Mouse (Mus musculus): ENCODE measurements at regions not wholly inside any gene's neighbourhood (a gene's known extent, or its start where the extent isn't known, plus 50 kb on each side); places are given as distances from the start of the nearest gene placed in this dataset.

- no peak for DNase-seq
Measured at GRCm38 (mm10) chr4:47534959-47535358, 60.5 kb downstream of the Sec61b start.

- DNase-seq: no peak
Measured at GRCm38 (mm10) chr4:47567694-47568093, 93.2 kb downstream of the Sec61b start.

DNA sequence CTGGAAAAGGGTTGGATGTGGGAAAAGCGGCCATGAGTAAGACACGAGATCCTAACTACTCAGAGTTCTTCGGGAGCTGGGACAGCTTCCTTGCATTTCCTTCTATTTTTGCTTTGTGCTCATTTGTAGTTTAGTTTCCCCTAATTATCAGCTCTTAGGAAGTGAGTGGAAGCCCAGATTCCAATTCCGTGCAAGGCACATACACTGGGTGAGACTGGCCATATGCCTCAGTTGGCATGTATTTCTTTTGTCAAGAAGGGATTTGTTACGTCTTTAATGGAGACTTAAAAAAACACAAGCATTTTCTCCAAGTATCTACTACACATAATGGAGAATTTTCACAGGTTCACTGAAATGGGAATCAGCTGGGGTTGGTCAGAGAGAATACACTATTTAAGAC lies 96.4 kb downstream of the Sec61b start:
- no peak for DNase-seq

- DNase-seq: no peak
Measured at GRCm38 (mm10) chr4:47576011-47576410, 101.6 kb downstream of the Sec61b start.

DNA sequence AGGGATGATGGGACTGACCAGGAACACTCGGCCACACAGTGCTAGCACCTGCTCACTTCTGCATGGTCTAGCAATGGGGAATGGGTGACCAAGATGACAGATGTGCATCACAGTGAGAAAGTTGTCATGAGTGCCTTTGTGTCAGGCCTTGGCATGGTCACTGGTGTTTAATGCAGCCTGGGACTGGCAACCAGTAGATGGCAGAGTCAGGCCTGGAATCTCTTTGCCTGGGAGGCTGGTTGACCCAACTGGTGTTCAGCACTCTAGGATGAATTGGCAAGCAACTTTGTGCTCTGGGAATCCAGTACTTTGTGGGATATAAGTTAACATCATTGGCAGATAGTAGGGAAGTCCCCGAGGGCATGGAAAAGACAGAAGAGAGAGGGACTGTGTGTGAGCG lies 103.0 kb downstream of the Sec61b start:
- peak; percentile 63 for DNase-seq

DNA sequence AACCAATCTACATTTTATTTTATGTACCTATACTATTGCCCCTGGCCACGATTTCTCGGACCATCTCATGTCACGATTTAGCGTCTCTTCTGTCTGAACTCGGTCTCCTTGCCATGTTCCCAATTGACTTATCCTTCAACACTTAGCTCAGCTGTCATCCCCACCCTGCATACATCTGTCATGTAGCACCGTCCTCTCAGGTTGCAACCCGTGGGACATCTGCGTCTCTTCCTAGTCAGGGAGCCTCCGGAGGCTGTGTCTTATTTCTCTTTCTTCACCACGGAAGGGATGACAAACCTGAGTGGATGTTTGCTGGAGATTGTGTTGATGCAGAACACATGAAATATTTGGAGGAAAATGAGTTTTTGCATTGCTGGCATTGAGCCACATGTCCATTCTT lies 104.2 kb downstream of the Sec61b start:
- DNase-seq: no peak

GRCm38 (mm10) chr4:47580556-47580955 lies 106.1 kb downstream of the Sec61b start:
- no peak for DNase-seq

DNA sequence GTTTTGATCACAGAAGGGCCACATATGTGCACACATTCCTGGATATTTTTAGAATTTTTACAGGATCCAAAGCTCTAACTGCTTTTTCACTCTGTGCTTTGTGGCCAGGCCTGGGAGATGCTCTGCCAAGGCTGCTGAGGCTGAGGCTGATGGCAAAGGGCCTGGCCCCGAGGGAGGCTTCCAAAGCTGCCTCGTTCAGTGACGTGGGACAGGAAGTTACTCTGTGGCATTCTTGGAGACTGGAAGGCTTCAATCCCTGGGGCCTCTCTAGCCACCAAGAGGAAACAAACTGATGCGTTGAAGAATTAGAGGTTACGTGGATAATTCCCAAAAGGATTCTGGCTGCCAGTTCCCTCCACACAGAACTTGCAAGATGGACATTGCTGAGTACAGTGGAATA lies 112.8 kb downstream of the Sec61b start:
- peak; percentile 52 for DNase-seq

- DNase-seq: peak; percentile 46
Measured at GRCm38 (mm10) chr4:47592271-47592986, 118.0 kb downstream of the Sec61b start.

DNA sequence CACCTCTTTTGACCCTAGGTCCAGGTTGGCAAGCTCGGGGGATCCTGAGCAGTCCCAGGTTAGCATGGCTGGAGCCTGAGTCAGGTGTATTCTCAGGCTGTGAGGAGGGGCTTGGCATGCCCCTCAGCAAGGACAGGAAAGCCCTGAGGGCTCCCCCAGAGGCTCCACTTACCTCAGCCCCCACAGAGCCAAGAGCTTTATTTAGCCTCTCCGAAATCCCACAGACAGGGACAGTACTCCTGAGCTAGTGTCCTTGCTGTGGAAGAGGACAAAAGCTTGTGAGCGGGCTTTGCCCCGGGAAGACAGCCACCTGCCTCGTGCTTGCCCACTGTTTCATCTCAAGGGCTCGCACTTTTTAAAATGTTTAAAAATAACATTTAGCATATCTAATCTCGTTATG lies 118.7 kb downstream of the Sec61b start:
- no peak for DNase-seq

- no peak for DNase-seq
Measured at GRCm38 (mm10) chr4:47594171-47594570, 119.7 kb downstream of the Sec61b start.

DNA sequence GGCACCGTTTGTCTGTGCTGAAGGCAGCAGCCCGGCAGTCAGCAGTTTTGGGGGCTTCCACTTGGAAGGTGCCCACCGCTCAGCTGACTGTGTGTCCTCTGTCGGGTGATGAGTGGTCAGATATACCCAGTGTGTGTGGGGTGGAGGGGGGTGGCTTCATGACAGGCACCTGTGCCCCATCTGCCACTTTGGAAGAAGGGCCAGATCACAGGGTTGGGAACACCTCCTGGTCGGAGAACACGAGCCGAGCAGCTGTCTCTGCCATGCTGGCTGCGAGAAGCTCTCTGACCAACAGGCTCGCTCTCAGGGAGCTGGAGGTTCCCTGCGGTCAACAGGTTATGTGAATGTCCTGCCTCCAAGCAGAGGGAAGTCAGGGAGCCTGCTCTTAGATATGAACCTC lies 121.4 kb downstream of the Sec61b start:
- DNase-seq: no peak

DNA sequence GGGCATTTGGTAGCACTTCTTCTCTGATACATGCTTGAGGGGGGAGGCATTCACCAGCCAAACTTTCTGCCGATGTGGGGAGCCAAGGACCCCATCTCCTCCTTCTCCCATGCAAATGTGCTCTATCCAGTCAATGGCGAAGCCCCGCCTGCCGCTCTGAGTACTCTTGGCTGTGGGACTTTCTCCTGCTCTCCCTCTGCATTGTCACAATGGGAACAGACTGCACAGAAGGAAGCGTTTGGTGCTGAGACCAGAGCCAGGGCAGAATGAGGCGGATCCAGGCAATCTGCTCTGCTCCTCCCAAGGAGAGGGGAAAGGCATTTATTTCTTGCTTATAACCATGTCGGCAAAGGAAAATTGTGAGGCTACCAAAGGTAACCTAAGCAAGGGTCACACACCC lies 123.1 kb downstream of the Sec61b start:
- DNase-seq: no peak

GRCm38 (mm10) chr4:47598216-47598615 lies 123.8 kb downstream of the Sec61b start:
- DNase-seq: peak; percentile 53

GRCm38 (mm10) chr4:47601301-47602070 lies 127.0 kb downstream of the Sec61b start:
- no peak for DNase-seq

DNA sequence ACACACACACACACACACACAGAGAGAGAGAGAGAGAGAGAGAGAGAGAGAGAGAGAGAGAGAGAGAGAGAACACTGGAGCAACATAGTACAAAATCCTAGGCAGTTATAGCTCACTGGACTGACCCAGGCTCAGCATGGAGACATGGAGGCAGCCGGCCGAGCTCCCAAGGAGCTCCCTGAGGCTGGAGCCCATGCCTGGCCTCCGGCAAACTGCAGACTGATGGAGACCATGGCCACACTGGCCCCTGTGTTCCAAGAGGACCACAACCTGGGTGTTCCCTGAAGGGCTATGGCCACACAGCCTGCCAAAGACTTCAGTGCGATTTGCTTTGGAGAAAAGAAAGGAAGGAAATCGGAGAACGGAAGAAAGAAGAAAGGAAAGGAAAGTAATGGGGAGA lies 128.9 kb downstream of the Sec61b start:
- DNase-seq: peak; percentile 14

DNA sequence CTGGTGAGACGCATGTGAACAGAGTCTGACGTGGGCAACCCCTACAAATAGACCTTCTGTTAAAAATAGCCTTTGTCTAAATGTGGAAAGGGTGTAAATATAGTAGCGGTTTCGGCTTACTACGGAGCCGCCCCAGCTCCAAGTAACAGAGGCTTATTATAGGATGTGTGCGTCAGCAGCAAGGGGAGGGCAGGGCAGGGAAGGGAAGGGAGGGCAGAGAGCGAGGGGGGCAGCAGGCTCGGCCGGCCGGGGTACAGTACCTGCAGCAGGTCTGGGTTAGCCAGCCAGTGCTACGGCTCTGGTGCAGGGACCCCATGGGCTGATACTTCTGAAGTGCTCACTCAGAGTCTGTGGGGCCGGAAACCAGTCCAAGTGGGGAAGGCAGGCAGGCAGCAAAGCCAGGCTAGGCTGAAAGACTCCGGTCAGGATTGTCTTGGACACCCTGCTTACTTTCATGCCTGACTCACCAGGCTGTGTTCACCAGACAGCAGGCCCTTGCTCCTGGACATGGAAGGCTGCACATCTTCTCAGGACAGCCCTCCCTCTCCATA lies 129.5 kb downstream of the Sec61b start:
- peak; percentile 45 for DNase-seq

DNA sequence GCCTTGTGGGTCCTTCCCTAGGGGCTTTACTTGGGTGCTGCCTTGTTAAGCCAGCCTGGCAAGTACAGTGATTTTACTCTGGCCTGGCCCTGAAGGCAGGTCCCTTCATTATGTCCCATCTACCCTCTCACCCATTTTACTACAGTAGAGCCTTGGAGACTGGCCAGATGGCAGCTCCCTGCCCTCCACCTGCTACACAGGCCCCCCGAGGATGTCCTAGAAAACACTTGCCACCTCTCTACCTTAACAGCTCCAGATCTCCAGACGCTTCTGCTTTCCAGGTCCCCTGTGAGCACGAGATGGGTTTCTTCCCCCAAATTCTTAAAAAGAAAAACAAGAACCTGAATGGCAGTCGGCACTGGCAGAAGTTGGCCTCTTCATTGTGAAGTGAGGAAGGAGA lies 131.2 kb downstream of the Sec61b start:
- DNase-seq: no peak

GRCm38 (mm10) chr4:47608673-47609072 lies 134.2 kb downstream of the Sec61b start:
- no peak for DNase-seq

DNA sequence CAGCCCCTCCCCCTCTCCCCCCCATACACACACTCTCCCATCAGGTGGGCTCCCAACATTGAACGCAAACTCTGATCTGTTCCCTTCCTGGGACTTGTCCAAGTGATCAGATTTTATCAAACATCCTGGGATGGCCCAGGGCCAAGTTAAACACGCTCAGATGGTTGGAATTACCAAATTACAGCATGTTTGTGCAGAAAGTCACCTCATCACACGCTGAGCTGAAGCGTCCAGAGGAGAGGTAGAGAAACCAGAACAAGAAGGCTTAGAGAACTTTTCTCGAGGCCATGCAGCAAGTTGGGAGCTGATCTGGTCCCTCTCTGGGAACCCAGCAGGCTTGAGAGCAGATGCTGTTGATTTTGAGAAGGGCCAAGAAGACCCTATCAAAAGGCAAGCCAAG lies 136.5 kb downstream of the Sec61b start:
- DNase-seq: no peak

GRCm38 (mm10) chr4:47616525-47616924 lies 142.1 kb downstream of the Sec61b start:
- DNase-seq: no peak

GRCm38 (mm10) chr4:47620700-47621099 lies 146.2 kb downstream of the Sec61b start:
- DNase-seq: no peak

DNA sequence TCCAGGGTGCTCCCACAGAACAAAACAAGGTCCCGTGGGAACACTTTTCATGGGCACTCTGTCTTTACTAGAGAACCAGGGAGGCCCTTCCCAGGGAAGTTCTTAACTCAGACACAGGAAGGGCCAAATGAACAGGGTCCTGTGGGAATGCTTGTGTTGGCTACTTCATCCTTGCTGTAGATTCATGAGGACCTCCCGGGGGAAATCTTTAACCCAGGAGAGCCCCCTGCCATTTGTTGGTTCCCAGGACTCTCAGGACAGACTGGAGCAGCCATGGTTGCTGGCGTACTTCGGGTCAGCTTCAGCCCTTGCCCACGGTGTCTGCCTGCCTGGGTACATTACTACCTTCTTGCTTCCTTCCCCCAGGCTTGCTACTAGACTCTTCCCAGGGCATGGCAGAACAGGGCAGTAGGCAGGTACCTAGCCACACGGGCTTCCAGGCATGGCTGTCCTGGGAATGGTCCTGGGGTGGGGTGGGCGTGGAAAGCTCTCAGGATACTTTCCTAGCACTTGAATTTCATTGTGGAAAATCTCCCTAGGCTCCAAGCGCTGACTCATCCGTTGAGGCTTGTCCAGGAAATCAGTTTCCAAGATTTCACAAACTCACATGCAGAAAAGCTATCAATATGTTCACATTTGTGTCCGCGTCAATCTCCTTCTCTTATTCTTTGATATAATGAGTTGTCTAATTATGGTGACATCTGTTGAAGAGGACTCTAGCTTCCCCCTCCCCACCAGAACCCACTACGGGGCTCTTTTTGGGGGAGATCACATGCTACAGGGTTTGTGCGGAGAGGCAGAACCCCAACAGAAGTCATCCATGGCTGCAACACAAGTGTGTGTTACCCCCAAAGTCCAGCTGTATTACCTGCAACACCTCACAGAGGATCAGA lies 148.6 kb downstream of the Sec61b start:
- DNase-seq: no peak

Measured in adrenal gland, postnatal 14 days (tissue).